Mouse (Mus musculus) MEL (cell line): ENCODE measurements around the gene Arap1.

Experiments
- CTCF ChIP-seq, 3 experiments: IDR thresholded peaks in 2 of 3; conservative IDR thresholded peaks in 1 of 3; 2 replicates each; pipeline ENCODE4 v1.5.1; 2011 to 2012; ENCODE audit warnings: low read length in 3 of 3, low read depth in 2 of 3, mild to moderate bottlenecking in 2 of 3, improper control_type of control experiment in 1 of 3, inconsistent platforms in 1 of 3, mixed read lengths in 1 of 3, moderate library complexity in 1 of 3; ENCODE audit not compliant: control insufficient read depth in 1 of 3, insufficient read depth in 1 of 3, poor library complexity in 1 of 3, severe bottlenecking in 1 of 3
- MYC ChIP-seq: IDR thresholded peaks from 2 replicates; pipeline ENCODE4 v1.6.1; 2011; ENCODE audit warnings: low read depth, mild to moderate bottlenecking, low read length, improper control_type of control experiment, moderate library complexity
- TBP ChIP-seq: IDR thresholded peaks from 2 replicates; pipeline ENCODE4 v1.8.0; 2011; ENCODE audit warnings: low read depth, low read length, improper control_type of control experiment

GRCm38 (mm10) chr7:101311061-101311460 is 36.8 kb upstream of the Arap1 start:
- TF ChIP-seq TBP (0 out of 2 replicates have a peak, but pooled peaks have one; percentile 38), CTCF (IDR thresholded peaks at IDR 0.05 in 2 of 3, conservative IDR thresholded peaks at IDR 0.05 in 1 of 3; ENCODE audit: control insufficient read depth in 1 of 3, insufficient read depth in 1 of 3, low read depth in 2 of 3, low read length in 3 of 3, poor library complexity in 1 of 3, severe bottlenecking in 1 of 3) (no peak), MYC (no peak)
